Mouse (Mus musculus) midbrain, embryonic 14.5 days (tissue): ENCODE results near the gene Dnajc16. TPM values are rescaled to one million over a fixed set of nuclear protein-coding genes. Genes with fewer than 3 reads are reported as not detected.

Source experiments
- ATAC-seq: fragments of 200-750 bp; cut with Nextera tagmentation; 2 replicates; pipeline ENCODE4 v1.8.0; 2017; ENCODE audit warnings: moderate number of reproducible peaks, moderate library complexity; ENCODE audit not compliant: low FRiP score, low TSS enrichment
- DNase-seq: peaks from one replicate; pipeline ENCODE4 v3.0.0-alpha.2; 2015
- H3K27ac ChIP-seq: fragments of 300-500 bp; sonication (generic); replicated peaks from 2 replicates; pipeline ENCODE4 v1.5.1; 2014; ENCODE audit warnings: mild to moderate bottlenecking, low read depth, low read length, moderate library complexity
- H3K27me3 ChIP-seq: fragments of 300-500 bp; sonication (generic); 2 replicates; pipeline ENCODE4 v1.6.1; 2014; ENCODE audit warnings: low read length, control low read depth, mixed read lengths; ENCODE audit not compliant: control insufficient read depth, insufficient read depth
- H3K36me3 ChIP-seq: fragments of 300-500 bp; sonication (generic); 2 replicates; pipeline ENCODE4 v1.6.1; 2014; ENCODE audit warnings: low read length, control low read depth; ENCODE audit not compliant: control insufficient read depth, insufficient read depth
- H3K4me1 ChIP-seq: fragments of 300-500 bp; sonication (generic); 2 replicates; pipeline ENCODE4 v1.6.1; 2014; ENCODE audit warnings: mild to moderate bottlenecking, antibody characterized with exemption, low read length, control low read depth; ENCODE audit not compliant: control insufficient read depth, insufficient read depth
- H3K4me2 ChIP-seq: fragments of 300-500 bp; sonication (generic); 2 replicates; pipeline ENCODE4 v1.6.1; 2014; ENCODE audit warnings: mild to moderate bottlenecking, low read length, moderate library complexity
- H3K4me3 ChIP-seq: fragments of 300-500 bp; sonication (generic); replicated peaks from 2 replicates; pipeline ENCODE4 v1.5.1; 2014; ENCODE audit warnings: low read depth, low read length
- H3K9ac ChIP-seq: fragments of 300-500 bp; sonication (generic); replicated peaks from 2 replicates; pipeline ENCODE4 v1.6.1; 2014; ENCODE audit warnings: mild to moderate bottlenecking, low read length, moderate library complexity
- H3K9me3 ChIP-seq: fragments of 300-500 bp; sonication (generic); 2 replicates; pipeline ENCODE4 v1.6.1; 2016; ENCODE audit warnings: low read length, control low read depth, mixed read lengths; ENCODE audit not compliant: control insufficient read depth
- WGBS: fragments of 180-500 bp; shearing (Covaris S2); extraction: QIAGEN DNeasy Blood & Tissue Kit; methylation state at CpG from one replicate; pipeline ENCODE4 v1.1.7; 2014; 5-methylcytosine and 5-hydroxymethylcytosine counted together
- polyA plus RNA-seq: library from polyadenylated mRNA; unstranded; fragments of >200 nt; fragmentation: Nextera tagmentation; extraction: Ambion mirVana; gene quantifications from 2 replicates; pipeline ENCODE4 v1.2.1, GENCODE M21; 2014

The Dnajc16 gene
- polyA plus RNA-seq, 1 experiment from 2014 or later, result 6.0 TPM

DNA sequence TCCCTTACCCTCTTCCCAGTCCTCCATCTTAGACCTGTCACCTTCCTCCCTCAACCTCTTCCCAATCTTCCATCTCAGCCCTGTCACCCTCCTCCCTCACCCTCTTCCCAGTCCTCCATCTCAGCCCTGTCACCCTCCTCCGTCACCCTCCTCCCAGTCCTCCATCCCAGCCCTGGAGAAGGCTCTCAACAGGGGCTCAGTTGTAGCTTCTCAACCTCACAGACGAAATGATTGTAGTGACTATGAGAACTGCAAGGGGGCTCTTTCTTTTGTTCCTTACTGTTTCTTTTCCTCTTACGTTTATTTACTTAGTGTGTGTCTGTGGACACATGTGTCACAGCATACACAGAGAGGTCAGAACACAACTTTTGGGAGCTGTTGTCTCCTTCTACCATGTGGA, 39.9 kb downstream of the Dnajc16 start:
- no peak for ATAC-seq
- whole genome bisulfite sequencing, result 67% methylated on average over 3 of the region's 3 CpGs
- DNase-seq, result no peak
- no peaks in the 10 kb centered on the region for H3K9me3 ChIP-seq
- H3K4me2 ChIP-seq, result no peak overlapping the region
- no peak overlapping the region for H3K27ac ChIP-seq
- no peaks in the 10 kb centered on the region for H3K27me3 ChIP-seq
- H3K36me3 ChIP-seq, result no peaks in the 10 kb centered on the region
- no peaks in the 10 kb centered on the region for H3K4me1 ChIP-seq
- H3K4me3 ChIP-seq, result no peak overlapping the region
- no peak overlapping the region for H3K9ac ChIP-seq

DNA sequence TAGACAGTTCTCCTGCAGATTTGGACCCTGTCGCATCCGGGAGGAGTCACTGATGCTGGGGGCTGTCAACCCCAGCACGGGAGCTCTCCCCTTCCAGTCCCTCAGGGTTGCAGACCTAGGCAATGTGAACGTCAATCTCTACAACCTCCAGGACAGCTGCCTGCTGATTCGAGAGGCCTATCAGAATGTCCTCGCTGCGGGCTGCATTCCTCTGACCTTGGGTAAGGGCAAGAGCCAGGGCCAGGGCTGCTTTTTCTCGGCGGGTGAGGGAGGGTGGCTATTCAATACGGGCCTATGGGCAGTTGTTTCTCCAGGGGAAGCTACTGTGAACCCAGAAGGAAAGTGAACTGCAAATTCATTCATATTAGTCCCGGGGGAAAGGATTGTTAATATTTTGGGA, 41.2 kb downstream of the Dnajc16 start:
- H3K27ac ChIP-seq, result no peak overlapping the region
- H3K9me3 ChIP-seq, result no peaks in the 10 kb centered on the region
- ATAC-seq (no peak), DNase-seq (no peak)
- no peak overlapping the region for H3K4me3 ChIP-seq
- no peaks in the 10 kb centered on the region for H3K36me3 ChIP-seq
- H3K27me3 ChIP-seq, result no peaks in the 10 kb centered on the region
- no peak overlapping the region for H3K4me2 ChIP-seq
- WGBS, result 42% methylated on average over 11 of the region's 11 CpGs
- H3K9ac ChIP-seq, result no peak overlapping the region
- H3K4me1 ChIP-seq, result no peaks in the 10 kb centered on the region

DNA sequence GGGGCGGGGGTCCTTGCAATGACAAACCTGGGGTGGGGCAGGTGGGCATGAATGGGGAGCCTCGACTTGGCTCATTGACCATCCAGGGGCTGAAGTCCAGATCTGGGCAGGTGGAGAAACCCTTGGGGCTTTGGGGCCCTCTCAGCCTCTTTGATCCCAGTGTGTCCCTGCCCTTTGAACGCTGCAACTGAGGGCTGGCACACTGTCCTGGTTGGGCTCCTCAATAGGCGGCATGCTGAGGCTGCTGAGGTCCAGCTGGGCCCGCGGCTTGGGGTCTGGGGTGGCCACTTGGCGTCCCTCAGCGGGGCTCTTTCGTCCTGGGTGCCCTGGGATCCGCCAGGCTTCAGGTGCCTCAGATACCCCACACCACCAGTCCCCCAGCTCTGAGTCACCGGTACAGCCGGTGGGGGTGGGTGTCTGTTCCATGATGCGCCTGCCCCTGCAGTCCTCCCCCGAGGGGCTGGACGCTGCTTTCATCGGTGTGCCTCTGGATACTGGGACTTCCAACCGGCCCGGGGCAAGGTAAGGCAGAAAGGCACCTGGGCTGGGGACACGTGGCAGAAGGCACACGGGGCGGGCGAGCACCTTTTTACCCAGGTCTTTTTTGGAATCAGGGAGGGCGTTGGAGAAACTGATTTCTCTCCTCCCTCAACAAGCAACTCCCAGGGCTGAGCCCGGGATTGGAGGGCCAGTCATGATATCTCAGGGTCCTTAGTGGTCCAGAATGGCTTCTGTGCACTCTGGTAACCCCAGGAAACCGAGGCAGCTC, 44.0 kb downstream of the Dnajc16 start, which contains the start of gene Agmat:
Gene Agmat (plus strand): TSS at position 95 of the 769 bp plus-strand sequence.
- Histone ChIP-seq H3K4me1 (no peaks in the 10 kb centered on the region), H3K4me3 (no peak within 1 kb of the TSS), H3K4me2 (no peak within 1 kb of the TSS), H3K27me3 (no peaks in the 10 kb centered on the region), H3K9ac (no peak within 1 kb of the TSS), H3K9me3 (no peaks in the 10 kb centered on the region), H3K36me3 (no peaks in the 10 kb centered on the region), H3K27ac (no peak within 1 kb of the TSS)
- no peak for ATAC-seq
- DNase-seq, result no peak
- 23% methylated on average over 25 of the region's 25 CpGs for WGBS

DNA sequence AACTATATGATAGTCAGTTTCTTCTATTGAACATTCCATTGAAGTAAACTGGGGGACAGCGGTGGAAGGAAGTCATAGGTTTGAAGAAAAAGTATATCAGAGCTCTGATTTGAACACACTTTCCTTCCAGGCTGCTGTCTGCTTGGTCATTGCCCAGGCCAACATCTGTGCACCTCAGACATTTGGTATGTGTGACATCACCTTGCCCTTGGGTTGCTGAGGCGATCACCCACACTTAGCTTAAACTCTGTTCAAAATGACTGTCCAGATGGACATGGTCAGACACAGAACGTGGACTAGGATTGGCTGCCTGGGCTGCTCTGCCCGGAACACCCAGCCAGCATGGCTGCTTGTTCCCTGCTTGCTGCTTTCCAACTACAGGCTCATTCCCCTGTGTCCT, 48.4 kb downstream of the Dnajc16 start:
- no peak for DNase-seq
- Histone ChIP-seq H3K9ac (no peak overlapping the region), H3K4me2 (no peak overlapping the region), H3K9me3 (no peaks in the 10 kb centered on the region), H3K36me3 (no peaks in the 10 kb centered on the region), H3K4me3 (no peak overlapping the region), H3K27me3 (no peaks in the 10 kb centered on the region), H3K27ac (no peak overlapping the region), H3K4me1 (no peaks in the 10 kb centered on the region)
- WGBS, result 88% methylated on average over 4 of the region's 4 CpGs
- ATAC-seq, result no peak

DNA sequence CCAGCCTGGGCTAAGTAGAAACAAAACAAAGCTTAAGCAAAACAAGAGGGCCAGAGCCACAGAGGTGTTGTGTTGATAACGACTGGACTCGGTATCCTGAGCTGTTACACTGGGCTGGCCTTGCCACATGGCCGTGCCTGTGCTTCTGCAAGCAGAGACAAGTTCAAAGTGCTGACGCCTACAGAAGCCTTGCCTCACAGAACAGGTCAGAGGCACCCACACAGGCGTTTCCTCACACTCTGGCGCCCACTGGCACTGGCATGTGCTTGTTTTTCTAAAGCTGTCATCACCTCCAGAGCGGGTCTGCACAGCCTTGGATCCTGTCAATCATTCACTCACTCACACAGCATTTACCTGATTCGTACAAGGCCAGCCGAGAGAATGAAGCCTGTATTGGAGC, 48.9 kb downstream of the Dnajc16 start:
- DNase-seq (no peak), ATAC-seq (no peak)
- WGBS, result 80% methylated on average over 9 of the region's 9 CpGs
- Histone ChIP-seq H3K9me3 (no peaks in the 10 kb centered on the region), H3K4me2 (no peak overlapping the region), H3K27me3 (no peaks in the 10 kb centered on the region), H3K9ac (no peak overlapping the region), H3K27ac (no peak overlapping the region), H3K4me1 (no peaks in the 10 kb centered on the region), H3K4me3 (no peak overlapping the region), H3K36me3 (no peaks in the 10 kb centered on the region)

DNA sequence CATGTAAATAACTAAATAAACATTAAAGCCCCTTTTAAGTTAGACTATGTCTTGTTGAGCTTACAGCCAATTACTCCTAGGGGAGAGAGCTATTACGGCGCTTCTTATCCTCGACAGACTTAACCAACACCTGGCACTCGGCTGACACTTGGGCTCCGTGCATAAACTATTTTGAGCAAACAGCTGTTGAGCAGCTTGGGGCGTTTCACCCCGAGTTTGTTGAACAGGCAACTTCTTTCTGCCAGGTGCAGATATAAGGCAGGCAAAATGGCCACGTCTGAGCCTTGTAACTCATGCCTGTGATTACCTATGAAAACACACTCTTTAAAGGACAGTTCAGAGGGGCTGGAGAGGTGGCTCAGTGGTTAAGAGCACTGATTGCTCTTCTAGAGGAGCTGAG, 52.7 kb downstream of the Dnajc16 start:
- no peak overlapping the region for H3K4me2 ChIP-seq
- no peak for DNase-seq
- H3K4me3 ChIP-seq, result no peak overlapping the region
- 0 out of 2 replicates have a peak, but pooled peaks cover 4% of the 10 kb centered on the region for H3K4me1 ChIP-seq
- H3K9me3 ChIP-seq, result no peaks in the 10 kb centered on the region
- 79% methylated on average over 8 of the region's 8 CpGs for WGBS
- no peak overlapping the region for H3K9ac ChIP-seq
- no peaks in the 10 kb centered on the region for H3K27me3 ChIP-seq
- ATAC-seq, result no peak
- H3K36me3 ChIP-seq, result no peaks in the 10 kb centered on the region
- no peak overlapping the region for H3K27ac ChIP-seq

DNA sequence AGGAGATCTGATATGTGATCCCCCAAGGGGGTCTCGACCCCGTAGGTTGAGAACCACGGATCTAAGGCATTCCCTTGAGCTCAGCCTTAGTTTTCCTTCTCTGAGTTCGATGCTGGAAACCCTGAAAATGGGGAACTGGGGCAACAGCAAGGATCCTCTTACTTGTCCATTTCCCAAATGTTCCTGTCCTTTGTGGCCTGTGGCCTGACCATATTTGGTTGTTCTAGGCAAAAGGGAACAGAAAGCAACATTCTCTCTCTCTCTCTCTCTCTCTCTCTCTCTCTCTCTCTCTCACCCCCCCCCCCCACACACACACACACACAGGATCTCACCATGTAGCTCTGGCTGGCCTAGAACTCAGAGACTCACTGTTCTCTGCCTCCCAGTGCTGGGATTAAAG, 53.9 kb downstream of the Dnajc16 start:
- H3K4me2 ChIP-seq, result no peak overlapping the region
- H3K27ac ChIP-seq, result no peak overlapping the region
- WGBS, result 82% methylated on average over 4 of the region's 4 CpGs
- no peak overlapping the region for H3K9ac ChIP-seq
- ATAC-seq (no peak), DNase-seq (no peak)
- 0 out of 2 replicates have a peak, but pooled peaks cover 4% of the 10 kb centered on the region for H3K4me1 ChIP-seq
- H3K9me3 ChIP-seq, result no peaks in the 10 kb centered on the region
- no peaks in the 10 kb centered on the region for H3K36me3 ChIP-seq
- no peaks in the 10 kb centered on the region for H3K27me3 ChIP-seq
- no peak overlapping the region for H3K4me3 ChIP-seq

DNA sequence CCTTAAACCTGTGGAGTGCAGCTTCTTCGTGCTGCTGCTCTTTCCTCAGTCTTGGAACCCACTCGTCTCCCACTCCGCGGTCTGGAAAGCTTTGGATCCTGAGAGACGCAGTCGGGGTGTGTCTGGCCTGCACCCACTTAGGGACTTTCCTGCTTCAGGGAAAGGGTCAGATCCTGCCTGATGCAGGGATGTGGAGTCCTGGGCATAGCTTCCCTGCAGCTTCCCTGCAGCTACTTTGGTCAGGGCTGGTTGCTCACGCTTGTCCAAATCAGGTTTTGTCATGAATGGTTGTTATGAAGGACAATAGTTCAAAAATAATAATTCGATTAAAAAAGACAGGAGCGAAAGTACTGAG, 55.5 kb downstream of the Dnajc16 start:
- DNase-seq (no peak), ATAC-seq (no peak)
- WGBS, result 21% methylated on average over 9 of the region's 9 CpGs
- H3K36me3 ChIP-seq, result no peaks in the 10 kb centered on the region
- 0 out of 2 replicates have a peak, but pooled peaks cover 4% of the 10 kb centered on the region for H3K4me1 ChIP-seq
- H3K9me3 ChIP-seq, result no peaks in the 10 kb centered on the region
- peak overlapping the region; percentile 32 for H3K4me3 ChIP-seq
- peak overlapping the region; percentile 70 for H3K4me2 ChIP-seq
- H3K27ac ChIP-seq, result 0 out of 2 replicates have a peak overlapping the region, but pooled peaks have one; percentile 38
- peak overlapping the region; percentile 36; the same call in 1 of the 2 replicates for H3K9ac ChIP-seq
- H3K27me3 ChIP-seq, result no peaks in the 10 kb centered on the region
